Mouse (Mus musculus) adrenal gland, adult 2 months (tissue): Measurements from ENCODE around the gene Fzr1. TPM values are rescaled to one million over a fixed set of nuclear protein-coding genes. Genes with fewer than 3 reads are reported as not detected.

ENCODE experiments used
- DNase-seq: peaks from one replicate; pipeline ENCODE4 v3.0.0; 2021
- polyA plus RNA-seq: library from polyadenylated mRNA; depleted of rRNA; stranded (reverse); fragments of >200 nt; gene quantifications from 2 replicates; pipeline ENCODE4 v1.2.3, GENCODE M21; 2012
- total RNA-seq, 2 experiments: library from RNA; stranded (reverse); gene quantifications; 2 replicates each; pipeline ENCODE4 v1.2.3; 2021

The Fzr1 gene
- total and polyA plus RNA-seq, 3 experiments = 40.7 to 95.6 (median 45.0) TPM

DNA sequence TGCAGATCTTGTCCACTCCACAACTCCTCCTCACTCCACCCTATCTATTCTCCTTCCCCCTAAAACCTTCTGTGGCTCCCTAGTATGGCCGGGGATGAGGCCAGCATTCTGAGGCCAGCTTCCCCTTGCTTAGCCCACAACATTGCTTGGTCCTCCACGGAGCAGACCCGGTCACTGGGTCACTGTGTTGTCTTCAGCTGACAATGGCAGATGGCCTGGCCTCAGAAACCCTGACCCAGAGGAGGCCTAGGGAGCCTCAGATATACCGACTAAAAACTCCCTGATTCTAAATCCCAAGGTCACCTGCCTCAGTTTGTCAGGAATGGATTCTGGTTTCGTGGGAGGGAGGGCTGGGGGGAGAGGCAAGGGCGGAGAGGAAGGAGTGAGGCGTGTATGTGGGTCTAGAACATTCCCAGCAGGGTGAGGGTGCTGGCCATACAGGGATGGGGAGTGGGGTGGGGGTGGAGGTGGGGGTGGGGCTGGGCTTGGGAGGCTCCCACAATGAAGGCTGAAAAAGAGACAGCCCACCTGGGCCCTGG lies 24.0 kb upstream of the Fzr1 start:
- DNase-seq = no peak

DNA sequence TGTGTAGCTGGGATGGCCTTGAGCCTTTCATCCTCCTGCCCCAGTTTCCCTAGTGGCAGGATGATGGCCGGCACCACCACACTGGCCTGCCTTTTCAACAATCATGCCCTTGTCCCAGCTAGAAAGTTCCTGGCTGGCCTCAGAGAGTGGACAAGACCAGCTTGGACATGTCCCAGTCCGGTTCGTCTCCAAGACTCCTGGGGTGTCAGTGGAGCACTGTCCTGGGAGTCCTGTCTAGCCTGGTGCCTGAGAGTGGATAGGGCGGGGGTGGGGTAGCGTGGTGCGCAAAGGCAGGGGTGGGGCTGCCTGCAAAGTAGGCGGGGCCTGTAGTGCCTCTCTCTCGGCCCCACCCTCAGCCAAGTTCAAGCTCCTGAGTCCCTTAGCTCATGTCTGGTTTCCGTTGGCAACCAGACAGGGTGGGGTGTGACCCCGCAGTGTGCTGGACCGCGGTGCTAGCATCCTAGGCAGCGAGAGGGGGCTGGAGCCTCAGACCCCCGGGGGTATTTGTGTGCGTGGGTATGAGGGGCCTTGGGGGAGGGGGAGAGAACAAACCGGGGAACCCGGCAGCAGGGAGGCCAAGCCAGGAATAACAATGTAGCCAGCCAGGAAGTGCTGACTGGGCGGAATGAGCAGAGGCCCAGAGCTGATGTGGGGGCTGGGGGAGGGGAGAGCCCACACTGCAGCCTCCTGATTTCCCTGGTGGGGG lies 23.4 kb upstream of the Fzr1 start:
- DNase-seq = peak; percentile 75

DNA sequence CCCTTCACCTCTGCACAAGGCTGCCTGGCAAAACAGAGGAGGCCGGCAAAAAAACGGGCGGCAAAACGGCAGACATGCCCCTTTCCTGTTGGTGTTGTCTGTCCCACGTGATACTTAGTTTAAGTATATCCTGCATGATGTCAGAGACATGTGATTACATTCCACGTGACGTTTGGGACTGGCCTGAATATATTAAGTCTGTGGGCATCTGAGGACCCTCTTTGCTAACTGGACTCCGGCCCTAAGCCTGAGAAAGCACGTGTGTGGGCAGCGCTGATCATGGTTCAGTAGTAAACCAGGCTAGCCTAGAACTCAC lies 22.8 kb upstream of the Fzr1 start:
- DNase-seq = no peak

DNA sequence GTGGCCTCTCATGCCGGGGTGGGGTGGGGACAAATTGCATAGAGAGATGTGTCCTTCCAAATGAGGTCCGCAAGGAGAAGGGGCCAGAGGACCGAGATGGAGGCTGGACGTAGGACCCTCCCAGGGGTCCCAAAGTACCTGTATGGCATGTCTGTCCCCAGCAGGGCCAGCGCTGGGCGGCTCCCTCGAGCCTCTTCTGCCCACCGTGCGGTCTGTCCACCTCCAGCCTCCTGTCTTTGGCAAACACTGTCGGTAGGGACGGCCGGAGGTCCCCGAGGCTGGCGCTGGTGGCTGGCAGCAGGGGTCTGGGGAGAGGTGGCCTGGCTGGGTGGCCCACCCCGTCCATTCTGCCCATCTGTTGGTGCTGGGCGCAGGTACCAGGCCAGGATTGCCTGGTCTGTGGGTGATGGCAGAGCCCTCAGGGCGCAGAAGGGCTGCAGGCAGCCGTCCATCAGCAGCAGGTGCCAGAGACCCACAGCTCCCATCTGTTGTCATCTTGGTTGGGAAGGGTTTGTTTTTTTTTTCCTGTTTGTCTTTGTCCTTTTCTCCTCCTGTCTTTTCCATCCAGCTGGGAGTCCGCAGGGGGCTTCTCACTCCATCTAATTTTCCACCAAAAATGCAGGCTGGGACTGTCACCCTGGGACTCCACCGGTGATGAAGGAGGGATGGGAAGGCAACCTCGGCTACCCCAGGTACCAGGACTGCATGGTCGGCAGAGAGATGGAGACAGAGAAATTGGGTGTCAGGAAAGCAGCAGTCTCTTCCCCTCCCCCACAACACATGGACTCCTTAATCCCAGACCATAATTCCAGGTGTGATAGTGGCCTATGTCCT lies 22.3 kb upstream of the Fzr1 start:
- DNase-seq = no peak

DNA sequence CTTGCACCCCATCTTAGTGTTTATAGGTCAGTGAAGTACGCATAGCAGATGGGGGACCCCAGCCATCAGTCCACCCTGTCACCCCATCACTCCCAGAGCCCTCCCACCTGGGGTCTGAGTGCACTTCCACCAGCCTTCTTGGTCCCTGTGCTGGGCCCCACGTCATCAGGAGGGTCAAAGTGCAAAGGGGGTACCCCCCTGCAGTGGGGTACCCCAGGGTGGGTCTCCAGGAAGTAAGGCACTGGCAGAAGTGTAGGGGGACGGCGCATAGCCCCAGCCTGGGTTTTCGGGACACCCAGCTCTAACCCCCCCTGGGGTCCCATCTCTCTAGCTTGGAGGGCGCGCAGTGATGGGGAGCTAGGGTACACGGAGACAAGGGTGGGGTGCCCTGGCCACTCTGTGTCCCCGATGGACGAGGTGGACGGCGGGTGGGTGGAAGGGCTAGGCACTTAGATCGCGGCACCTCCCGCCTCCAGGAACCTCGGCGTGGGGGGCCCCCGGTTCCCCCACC lies 21.5 kb upstream of the Fzr1 start:
- no peak for DNase-seq

DNA sequence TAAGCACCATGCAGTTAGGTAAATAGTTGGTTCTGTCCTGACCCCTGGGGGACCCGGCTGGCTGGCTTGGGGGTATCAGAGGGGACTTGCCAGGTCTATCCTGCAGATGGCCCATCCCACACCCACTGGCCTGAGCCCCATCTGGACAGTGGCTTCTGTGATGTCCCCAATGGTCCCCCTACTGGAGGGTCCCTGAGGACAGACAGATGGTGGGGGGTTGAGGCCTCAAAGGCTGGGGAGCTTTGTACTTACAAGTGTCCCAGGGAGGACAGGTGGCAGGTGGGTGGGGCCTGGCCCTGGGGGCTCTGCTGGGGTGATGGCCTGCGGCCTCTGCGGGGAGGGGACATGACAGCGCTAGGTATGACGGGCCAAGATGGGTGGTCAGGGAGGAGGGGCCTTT lies 21.0 kb upstream of the Fzr1 start:
- no peak for DNase-seq

DNA sequence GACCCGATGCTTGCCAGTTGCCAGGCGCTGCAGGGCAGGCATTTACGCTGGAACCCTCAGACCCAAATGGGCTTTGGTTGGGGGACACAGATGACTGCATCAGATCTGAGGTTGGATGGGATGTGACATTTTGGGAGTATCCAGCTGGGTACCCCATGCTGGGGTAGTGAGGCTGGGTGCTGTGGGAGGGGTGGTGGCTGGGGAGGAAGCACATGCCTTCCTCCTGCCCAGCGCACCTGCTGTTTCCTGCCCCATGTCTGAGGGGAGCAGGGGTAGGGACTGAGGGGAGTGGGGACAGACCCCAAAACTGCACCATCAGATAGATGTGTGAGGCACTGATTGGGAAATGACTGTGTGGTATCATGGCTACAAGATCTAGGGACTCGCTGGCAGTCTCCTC lies 18.4 kb upstream of the Fzr1 start:
- DNase-seq = no peak

DNA sequence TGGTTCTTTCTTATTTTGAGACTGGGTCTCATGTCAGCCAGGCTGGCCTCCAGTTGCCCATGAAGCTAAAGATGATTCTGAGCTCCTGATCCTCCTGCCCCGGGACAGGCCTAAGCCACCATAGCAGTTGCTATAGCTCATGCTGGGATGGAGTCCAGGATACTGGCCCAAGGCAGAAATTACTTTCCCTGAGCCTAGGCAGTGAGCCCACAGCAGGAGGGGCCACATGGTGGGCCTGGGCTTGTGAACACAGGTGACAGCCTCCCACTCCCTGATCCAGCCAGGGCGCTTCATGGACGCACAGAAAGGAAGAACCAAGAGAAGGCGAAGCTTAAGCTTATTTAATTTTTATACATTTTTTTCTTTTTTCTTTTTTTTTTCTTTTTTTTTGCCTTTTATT lies 17.5 kb upstream of the Fzr1 start:
- no peak for DNase-seq

DNA sequence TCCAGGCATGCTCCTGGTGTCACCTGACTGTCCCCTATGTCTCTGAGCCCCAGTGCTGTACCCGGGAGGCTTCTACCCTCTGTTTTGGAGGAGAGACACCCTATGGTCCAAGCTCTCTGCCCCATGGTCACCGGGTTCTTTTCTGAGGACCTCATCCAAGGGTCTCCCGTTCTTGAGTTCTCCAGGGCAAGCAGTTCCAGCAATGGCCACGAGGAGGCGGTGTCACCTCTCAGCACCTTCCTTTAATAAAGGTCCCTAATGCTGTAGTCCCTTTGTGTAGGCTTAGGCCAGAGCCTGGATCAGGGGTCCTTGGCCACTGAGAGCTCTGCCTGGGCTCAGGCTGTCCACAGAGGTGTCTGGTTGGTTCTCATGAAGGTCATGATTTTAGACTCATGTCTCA lies 16.8 kb upstream of the Fzr1 start:
- DNase-seq = peak; percentile 56

DNA sequence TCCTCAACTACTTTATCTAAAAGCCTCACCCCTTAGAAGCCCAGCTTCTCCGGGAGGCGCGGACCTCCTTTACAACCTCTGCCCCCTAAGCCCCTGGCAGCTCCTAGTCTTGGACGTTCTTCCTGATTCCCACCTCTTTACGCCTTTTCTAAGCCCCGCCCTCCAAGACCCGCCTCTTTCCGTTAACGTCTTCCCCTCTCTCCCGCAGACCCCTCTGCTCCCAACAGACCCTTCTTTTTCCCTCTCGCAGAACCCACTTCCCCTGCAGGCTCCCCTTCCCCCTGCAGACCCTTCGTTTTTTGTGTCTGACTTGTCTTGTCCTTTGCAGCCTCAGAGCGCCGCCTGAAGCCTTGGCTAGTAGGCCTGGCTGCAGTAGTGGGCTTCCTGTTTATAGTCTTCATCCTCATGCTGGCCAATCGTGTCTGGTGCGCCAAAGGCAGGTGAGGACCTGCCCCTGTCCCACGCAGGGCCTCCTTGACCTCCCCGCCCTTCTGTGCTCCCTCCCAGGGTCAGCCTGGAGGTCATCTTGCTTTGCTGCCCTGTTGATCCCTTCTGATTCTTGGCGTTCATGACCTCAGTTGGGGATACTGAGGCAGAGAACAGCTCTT lies 15.2 kb upstream of the Fzr1 start:
- peak; percentile 44 for DNase-seq

DNA sequence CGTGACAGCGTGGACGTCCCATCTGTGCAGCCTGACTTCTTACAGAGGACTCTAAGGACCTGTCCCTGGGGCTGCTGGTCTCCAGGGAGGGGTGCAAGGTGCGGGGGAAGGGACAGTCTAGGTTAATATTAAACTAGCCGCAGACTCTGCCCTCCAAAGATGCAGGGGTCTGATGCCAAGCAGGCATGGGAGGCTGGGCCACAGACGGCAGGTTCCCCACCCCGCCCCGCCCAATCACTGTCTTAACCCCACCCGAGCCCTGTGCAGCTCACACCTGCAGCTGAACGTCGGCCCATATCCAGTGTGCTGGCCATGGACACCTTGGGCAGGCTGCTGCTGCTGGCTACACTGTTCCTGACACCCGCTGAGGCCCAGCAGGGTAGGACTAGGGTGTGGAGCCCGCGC lies 14.5 kb upstream of the Fzr1 start, which contains the start of gene Smim24:
TSS of gene Smim24 (plus strand) at position 271 of the 405 bp plus-strand sequence.
- no peak for DNase-seq

DNA sequence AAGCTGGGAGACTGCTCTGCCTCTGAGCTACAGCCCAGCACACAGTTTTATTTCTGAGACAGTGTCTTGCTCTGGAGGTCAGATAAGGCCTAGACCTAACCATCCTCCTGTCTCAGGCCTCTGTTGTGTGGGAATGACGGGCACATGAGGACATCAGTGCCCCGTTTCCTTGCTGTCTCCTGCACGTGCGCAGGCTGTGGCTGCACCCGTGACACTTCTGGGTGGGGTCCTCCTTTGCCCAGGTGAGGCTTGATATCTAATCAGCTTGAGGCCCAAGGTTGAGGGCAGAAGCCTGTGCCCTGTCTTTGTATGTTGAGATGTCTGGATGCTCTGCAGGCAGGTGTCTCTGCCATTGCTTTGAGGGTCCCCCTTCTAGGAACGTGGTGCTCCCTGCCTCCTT lies 14.0 kb upstream of the Fzr1 start:
- DNase-seq = no peak

DNA sequence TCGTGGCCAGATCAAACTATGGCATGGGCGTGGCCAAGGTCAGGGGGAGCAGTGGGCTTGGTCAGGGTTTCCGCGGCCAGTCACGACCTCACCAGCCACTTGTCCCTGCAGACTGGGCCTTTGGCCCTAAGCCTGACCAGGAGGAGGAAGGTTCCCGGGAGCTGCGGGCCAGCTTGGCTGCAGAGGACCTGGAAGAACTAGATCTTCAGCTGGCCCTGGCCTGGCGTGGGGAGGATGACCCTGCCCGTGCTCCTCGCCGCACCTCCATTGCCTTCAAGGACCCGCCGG lies 12.3 kb upstream of the Fzr1 start:
- DNase-seq = no peak

DNA sequence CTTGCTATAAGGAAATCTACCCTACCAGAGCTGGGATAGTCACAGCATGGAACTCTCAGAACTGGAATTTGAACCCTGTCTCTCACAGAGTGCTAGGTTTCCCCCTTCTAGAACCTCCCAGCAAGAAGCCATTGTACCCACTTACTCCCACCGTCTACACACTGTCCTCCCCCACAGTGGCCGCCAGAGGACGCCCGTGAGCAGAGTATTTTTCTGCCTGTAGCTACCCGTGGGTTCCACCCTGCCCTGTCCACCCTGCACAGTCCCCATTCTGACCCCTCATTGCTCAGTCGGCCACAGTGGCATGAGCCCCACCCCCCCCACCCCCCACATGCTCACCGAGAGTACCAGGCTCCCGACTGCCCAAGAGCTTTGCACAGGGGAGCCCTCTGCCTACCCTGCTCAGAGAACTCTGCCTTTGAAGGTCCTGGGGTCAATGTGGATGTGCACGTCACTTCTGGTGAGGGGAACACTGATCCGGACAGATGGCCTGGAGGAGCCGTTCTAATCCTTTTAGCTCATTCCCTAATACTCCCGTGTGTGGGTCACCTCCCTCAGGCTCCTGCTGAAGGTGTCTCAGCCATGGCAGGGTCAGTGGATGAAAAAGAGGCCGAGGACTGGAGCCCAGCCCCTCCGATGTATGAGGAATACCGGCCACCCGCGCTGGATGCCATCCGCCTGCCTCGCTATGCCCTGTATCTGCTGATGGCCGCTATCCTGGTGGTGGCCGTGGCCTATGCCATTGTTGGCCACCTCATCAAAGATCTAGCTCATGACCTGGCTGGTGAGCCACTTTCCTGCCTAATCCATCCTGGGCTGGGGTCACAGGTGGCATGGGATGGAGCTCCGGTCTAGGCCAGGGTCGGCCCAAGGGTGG lies 11.7 kb upstream of the Fzr1 start:
- DNase-seq = peak; percentile 78

DNA sequence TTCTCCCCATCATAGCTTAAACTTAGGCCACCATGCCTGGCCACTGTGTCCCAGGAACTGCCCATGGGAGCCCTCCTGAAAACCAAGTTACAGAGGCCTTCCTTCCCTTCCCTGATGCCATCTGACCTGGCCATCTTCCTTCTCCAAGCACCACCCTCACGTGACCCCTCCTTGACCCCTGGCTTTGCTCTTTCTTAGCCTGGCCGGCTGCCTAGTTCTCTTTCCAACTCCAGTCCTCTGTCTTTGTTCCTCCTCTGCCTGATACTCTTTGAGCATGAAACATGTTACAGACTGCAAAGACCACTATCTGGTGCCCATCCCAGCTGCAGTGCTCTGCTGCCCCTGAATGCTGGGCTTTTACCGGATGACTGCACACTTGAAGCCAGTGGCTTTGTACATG lies 11.1 kb upstream of the Fzr1 start:
- peak; percentile 73 for DNase-seq

DNA sequence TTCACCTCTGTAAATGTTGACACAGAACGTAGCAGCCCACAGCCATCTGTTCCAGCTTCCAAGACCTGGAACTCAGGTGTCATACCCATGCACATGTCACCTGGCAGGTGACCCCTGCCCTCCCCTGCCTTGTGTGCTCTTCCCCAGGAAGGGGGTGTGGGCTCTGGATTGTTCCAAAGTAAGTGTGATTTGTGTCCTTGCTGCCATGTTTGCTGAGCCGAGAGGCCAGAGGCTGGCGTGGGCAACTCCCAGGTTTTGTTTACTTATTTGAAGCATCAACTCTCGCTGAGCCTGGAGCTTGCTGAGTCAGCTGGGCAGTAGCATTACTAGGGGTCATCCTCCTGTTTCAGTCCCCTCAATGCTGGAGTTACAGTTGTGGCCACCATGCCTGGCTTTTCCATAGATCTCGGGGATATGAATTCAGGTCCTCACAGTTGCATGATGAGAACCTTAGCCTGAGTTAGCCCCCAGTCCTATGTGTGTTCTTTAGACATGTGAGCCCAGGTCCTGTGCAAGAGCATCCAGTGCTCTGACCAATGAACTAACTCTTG lies 10.3 kb upstream of the Fzr1 start, which contains the start of gene Gm48552:
TSS of gene Gm48552 (plus strand) at position 501 of the 551 bp plus-strand sequence.
- no peak for DNase-seq

DNA sequence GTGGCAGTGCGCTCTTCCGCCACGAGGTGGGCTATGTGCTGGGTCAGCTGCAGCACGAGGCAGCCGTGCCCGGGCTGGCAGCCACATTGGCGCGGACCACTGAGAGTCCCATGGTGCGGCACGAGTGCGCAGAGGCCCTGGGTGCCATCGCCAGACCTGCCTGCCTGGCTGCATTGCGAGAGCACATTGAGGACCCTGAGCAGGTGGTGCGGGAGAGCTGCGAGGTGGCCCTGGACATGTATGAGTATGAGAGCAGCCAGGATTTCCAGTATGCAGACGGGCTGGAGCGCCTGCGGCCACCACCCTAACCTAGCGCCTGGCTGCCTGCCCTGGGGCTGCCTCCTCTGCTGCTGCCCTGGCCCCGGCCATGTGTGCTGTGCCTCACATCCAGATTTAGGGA lies 9.4 kb upstream of the Fzr1 start:
- no peak for DNase-seq

DNA sequence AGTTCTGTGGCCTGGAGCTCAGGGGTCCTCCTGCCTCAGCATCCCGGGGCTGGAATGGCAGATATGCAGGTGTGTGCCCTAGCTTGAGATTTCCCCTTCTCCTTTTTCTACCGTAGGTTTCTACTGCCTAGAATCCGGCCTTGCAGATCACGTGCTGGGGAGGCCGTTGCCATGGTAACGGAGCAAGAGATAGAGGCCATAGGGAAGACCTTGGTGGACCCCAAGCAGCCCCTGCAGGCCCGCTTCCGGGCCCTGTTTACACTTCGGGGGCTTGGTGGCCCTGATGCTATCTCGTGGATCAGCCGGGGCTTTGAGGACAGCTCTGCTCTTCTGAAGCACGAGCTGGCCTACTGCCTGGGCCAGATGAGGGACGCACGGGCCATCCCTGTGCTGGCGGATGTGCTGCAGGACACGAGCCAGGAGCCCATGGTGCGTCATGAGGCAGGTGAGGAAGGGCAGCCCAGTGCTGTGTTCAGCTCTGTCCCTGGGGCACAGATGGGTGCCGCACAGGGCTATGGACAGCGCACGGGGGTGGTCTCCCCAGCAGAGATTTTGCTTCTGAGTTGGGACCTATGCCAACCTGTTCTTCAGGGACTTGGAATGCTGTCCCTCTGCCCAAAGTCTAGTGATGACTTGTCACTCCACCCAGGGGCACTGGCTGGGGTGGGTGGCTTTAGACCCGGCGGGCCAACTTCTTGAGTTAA lies 7.4 kb upstream of the Fzr1 start:
- no peak for DNase-seq

DNA sequence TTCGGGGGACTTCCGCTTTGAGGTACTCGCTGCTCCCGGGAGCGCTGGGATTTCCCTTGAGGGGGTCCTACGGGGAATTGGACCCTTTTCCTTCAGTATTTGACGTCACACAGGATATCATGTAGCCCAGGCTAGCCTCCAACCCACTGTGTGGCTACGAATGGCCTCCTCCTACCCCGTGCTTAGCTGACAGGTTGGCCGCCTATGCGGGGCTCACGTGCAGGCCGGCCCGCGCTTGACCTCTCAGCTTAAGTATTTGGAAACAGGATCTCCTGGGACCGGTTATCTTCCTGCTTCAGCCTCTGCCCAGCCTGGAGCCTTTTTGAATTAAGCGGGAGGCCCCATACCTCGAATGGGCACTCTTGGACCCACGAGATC lies 6.3 kb upstream of the Fzr1 start:
- DNase-seq = no peak

DNA sequence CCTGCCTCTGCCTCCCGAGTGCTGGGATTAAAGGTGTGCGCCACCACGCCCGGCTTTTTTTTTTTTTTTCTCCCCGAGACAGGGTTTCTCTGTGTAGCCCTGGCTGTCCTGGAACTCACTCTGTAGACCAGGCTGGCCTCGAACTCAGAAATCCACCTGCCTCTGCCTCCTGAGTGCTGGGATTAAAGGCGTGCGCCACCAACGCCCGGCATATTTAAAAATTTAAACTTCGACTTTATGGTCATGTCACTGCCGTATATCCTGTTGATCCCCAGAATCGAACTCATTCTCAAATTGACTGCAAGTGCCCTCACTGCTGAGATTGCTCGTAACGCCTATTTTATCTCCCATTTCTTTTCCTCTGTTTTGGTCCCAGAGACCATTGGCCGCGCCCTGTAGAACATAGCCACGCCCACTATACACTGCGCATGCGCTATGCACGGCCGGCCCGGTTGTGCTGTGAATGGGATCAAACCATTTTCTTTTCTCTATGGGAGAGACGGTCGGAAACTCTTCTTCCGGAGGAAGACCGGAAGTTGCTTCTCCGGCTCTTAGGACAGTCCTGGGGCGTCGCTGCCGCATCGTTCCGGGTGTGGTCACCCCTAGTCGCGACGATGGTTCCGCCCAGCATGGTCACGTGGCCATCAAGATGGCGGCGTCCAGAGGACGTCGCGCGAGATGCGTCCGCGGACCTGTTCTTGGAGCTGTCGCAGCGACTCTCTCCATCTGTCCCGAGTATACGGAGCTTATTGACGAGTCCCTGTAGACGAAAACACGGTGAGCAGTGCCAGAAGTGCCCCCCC lies 5.7 kb upstream of the Fzr1 start, which contains the start of the genes Dohh and Gm48551:
TSS of gene Dohh (plus strand) at position 627 of the 803 bp plus-strand sequence.
TSS of gene Gm48551 (plus strand) at position 665 of the 803 bp plus-strand sequence.
- DNase-seq = peak; percentile 97
